Mouse (Mus musculus) c-Kit-positive CD71-negative TER-119-negative erythroid progenitor cells, embryonic 14.5 days (primary cell): Measurements from ENCODE around the gene Sufu.
A peak's percentile ranks its signal among the peaks of the same experiment; 100 is the strongest.

Experiments used
- DNase-seq: peaks from one replicate; pipeline ENCODE4 v3.0.0-alpha.2; 2013; ENCODE audit warnings: low read depth

The Sufu gene

DNA sequence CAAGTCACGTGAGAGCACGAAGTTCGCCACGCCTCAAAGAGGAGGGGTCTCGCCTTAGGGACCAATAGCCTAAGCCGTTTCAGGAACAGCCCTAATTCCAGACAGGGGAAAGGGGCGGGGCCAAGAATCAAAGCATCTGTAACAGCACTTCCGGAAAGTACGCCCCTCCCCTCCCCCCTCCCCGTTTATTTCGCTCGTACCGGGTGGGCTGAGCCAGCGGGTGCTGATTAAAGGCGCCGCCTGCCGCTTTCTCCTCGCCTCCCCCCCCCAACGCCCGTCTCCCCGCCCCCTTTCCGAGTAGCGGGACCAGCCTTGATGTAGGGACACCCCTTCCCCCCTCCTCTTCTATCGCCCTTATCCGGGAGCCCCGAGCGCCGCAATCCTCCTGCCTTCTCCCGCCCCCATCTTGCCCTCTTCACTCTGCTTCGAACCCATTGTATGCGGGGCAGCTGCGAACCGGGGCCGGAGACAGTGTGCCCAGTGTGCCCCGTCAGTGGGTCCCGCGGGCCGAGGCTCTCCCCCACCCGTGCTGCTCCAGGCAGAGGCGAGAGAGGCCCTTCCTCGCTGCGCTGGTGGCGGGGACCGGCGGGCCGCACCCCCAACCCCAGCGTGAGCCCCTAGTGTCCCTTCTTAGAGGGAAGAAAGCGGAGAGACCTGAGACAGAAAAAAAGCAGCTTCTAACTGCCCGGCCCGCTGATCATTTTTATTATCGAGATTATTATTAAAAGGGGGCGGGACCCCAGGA is 103.3 kb downstream of the Sufu start:
- peak; percentile 100 for DNase-seq

DNA sequence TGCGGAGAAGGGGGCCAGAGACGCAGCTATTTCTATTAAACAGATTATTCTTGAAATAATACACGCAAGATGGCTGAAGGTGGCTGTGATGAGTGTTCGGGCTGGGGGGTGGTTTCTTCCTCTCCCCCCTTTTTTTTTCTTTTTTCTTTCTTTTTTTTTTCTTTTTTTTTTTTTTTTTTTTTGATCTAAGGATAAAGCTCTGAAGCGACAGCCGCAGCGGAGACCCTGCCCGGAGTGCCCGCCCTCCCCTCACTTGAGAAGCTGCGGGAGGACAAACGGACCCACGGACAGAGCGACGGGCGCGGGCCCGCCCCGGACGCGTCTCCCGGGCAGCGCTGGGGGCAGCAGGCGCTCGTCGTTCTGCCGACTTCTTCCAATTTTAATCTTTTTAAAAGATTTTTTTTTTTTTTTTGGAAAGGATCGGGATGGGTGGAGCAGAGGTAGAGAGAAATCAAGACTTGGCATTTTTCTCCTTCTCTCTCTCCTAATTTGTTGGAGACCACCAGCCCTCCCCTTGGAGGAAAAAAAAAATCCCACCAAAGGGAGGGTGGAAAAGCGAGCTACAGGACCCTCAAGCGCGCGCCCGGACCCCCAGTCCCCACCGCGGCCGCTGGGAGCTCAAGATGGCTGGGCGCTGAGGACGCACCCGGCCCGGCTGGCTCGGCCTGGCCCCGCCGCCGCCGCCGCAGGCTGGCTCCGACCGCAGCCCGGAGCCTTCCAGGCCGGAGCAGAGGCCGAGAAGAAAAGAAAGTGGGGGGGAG is 104.1 kb downstream of the Sufu start:
- no peak for DNase-seq

DNA sequence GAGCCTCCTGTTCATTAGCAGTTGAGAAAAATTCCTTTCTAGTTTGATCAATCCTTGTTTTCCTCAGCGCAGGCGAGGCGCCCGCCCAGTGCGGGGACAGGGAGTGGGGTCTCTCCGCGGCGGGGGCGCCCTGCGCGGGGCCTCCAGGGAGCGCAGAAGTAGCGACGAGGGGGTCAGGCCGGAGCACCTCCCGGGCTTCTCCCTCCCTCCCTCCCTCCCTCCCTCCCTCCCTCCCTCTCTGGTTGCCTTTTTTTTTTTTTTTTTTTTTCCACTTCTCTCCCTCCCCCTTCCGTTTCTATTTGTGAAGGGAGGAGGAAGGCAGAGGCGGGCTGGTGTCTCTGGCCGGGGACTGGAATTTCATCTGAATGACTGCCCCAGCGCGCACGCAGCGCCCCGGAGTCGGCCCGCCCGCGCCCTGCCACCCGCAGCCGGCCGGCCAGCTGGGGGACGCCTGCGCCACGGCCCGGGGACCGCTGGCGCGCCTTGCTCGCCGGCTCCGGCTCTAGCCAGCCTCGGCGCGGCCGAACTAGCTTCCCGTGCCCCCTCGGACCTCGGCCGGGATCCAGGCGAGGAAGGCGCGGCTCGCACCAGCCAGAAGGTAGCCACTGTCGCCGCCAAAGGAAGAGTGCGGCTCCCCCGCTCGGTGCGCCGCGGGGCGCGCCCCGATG is 104.8 kb downstream of the Sufu start, which contains the start of gene Trim8:
Trim8 (plus strand) TSS at position 302 of the 668 bp plus-strand sequence.
- no peak for DNase-seq

DNA sequence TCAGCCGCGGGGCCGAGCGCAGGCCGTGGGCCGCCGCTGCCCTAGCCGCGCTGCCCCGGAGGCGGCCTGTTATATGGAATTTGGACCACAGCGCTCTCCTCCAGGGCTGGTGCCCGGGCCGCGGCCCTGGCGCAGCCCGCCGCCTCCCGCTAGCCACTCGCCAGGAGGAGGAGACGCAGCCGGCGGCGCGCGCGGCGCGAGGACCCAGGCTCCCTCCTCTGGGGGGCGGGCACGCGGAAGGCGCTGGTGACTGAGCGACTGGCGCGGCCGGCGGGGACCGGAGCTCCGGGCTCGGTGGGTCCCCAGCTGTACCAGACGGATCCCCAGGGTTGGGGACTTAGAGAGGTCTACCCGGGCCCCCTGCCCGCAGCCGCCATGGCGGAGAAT is 105.4 kb downstream of the Sufu start:
- DNase-seq = no peak

DNA sequence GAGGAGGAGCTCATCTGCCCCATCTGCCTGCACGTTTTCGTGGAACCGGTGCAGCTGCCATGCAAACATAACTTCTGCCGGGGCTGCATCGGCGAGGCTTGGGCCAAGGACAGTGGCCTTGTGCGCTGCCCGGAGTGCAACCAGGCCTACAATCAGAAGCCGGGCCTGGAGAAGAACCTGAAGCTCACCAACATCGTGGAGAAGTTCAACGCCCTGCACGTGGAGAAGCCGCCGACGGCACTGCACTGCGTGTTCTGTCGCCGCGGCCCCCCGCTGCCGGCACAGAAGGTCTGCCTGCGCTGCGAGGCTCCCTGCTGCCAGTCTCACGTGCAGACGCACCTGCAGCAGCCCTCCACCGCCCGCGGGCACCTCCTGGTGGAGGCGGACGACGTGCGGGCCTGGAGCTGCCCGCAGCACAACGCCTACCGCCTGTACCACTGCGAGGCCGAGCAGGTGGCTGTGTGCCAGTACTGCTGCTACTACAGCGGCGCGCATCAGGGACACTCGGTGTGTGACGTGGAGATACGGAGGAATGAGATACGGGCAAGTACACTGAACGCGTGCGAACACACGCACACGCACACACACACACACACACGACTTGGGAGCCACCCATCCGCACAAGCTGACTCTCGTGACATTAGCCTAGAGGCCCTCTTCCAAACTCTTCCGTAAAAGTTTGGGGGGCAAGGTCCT is 105.9 kb downstream of the Sufu start:
- DNase-seq = no peak

DNA sequence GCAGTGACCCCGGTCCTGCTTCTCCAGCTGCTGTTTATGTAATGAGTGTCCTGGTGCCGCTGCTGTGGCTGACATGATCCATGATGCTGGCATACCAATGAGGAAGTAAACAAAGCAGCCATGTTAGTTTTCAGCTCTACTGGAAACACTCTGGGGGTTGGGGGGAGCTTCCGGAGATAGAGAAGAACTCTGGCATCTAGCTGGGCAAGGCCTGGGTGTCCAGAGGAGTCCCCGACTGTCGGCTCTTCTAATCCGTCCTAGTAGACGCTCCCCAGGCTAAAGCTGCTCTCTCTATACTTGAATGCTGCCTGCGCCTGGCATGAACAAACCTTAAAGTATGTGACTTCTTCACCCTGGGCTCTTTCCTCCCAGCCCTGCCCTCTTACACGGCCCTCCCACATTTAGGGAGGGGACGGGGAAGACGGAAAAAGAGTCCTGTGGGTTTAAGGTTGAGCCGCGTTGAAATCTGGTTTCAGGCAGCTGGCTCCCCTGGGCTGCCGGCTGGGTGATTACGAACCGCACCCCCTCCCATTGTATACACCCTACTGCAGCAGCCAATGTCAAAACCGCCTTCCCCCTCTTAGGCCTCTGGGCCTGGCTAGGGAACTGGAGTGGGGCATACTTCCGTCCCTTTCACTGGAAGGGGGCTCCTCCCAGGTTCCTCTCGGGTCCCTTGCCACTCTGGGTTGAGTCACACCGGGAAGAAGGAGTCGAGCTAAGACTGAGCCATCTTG is 106.8 kb downstream of the Sufu start:
- DNase-seq = peak; percentile 82

DNA sequence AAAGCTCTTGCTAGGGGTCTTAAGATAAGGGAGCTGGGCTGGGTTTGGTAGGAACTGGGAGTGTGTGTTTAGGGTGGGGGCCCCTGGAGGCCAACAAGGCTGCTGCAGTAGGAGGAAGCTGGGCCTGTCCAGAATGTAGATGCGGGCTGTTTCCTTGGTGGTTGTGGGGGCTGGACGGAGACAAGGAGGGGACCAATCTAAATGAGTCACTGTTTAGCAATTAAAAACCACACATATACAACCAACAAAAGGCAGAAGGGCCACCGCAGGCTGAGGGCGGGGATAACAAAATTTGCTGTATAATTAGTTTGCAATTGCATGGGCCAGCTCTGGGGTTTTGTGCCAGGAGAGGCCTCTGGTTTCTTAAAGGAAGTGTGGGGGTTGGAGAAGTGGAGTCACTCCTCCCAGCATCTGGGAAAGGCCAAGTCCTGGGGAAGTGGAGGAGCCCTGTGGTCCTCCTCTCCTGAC is 107.4 kb downstream of the Sufu start:
- DNase-seq = no peak

DNA sequence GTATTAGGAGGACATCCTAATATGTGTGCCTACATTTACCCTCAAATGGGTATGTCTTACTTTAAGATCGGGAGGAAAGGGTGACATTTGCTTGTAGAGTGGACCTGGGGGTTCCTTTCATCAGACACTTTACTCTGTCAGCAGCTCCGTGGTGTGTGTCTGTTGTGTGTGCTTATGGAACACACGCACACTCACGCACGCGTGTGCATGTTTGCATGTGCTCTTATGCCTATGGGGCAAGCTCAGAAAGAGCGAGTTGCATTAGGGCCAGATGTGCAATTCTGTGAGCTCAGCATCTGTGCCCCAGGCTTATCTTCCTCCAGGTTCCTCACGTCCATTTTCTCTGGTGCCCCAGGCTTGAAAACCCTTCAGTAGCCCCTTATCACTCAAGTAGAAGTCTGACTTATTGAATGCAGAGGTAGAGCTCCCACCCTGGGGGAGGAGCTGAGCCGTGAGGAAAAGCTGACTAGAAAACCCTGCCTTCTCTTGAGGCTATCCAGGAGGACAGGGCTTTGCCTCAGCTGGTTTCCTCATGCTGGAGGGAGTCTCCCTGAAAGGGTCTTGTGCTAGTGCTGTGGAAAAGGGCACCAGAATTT is 108.2 kb downstream of the Sufu start:
- no peak for DNase-seq

DNA sequence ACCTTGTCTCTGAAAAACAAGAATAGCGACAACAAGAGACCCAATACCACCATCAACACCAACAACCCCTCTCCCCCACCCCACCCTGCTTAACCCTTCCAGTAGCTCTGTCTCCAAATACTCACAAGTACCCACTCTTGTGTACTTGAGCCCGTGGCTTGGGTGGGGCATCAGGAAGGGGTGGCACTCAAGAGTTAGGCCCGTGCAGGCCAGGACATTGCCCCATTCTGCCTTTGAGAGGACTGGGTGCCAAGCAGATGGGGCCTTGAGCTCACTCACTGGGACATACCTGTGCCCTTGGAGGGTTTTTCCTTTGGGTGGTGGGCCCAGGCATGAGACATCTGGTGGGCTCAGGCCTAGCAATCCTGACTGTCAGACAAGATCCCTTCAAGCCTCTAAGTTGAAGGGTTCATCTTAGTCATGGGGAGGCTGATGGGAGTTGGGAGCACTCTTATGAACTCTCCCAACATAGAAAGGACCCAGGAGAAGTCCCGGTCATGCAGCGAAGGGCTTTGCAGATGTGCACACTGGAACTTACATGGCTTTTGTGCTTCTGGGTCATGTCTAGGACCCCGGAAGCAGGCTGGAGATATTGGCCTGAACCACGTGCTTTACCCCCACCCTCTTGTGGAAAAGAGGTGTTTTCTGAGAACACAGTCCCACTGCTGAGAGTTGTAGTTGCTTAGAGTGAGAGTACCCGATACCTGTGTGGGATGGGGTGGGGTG is 109.1 kb downstream of the Sufu start:
- no peak for DNase-seq

DNA sequence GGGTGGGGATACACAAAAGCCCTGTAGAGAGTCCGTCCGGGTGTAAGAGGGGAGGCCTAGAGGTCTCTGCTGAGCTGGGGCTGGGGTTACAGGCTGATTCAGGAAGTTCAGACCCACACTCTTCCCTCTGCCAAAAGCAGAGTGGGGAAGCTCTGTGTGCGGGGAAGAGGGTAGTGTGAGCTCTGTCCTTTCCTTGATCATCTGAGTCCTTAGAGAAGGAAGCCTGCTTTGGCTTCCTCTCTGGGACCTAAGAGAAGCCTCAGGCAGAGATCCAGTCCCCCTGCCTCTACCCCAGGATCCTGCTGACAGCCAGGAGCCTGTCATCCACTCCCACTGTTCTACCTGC is 109.6 kb downstream of the Sufu start:
- DNase-seq = no peak

DNA sequence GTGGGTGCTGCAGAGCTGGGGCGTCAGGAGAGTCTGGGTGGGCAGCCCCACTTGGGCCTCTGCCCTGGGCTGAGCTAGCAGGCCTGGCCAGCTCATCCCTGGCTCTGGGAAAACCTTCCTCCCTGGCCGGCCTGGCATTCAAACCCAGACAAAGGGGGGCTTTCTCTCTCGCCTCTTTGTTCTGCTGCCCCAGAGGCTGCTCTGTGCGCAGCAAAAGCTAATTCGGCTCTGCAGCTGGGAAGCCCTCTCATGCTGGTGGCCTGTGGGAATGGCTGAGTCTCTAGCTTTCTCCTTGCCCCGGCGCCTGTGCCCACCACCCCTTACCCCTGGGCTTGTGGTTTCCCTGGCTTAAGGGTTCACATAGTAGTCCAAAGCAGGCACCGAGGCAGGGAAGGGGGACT is 110.5 kb downstream of the Sufu start:
- no peak for DNase-seq

DNA sequence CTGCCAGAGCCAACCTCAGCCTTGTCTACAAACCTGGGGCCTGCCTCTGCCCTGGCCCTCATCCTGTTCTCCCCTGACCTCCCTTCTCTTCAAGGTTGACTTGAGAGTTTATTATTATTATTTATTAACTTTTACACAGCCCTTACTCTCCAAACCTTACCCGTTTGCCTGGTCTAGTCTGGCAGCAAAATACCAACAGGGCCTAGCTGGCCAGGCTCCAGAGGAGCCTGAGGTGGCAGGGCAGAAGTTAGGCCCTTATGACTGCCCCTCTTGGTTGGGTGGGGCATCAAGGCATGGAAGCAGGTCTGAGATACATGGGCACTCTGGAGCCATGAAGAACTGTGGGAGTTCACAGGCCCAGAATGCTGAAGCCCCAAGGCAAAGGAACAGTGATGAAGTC is 111.1 kb downstream of the Sufu start:
- no peak for DNase-seq

DNA sequence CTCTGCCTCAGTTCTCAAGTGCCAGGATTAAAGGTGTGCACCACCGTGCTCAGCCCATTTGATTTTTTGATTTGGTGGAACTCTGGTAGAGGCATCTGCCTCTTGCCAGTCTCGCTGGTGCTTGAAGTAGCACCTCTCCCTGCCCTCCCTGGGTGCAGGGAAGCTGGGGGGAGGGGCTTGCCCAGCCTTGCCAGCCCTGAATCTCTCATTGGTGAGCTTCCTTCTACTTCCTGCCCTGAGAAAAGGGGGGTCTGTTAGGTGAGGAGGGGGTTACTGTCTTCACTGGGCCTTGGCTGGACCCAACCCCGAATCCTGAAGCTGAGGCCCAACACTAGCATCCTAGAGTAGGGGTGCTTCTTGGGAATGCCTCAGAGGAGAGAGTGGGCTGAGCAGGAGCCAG is 112.0 kb downstream of the Sufu start:
- DNase-seq = no peak

DNA sequence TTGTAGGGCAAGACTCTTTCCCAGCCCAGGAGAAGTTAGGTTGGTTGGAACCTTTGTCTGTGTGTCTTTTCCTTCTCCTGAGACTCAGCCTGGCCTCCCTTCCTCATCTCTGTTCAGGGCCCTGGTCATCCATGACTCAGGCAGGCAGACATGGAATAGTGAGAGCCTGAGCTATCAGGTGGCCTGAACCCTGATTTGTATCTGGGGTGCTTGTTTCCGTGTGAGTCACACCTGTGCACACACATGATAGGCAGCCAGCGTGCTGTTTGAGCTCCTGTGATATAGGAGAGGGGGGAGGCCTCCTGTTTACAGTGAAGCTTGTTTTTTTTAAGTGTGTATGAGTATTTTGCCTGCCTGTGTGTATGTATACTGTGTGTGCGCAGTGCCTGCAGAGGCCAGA is 112.5 kb downstream of the Sufu start:
- DNase-seq = no peak

DNA sequence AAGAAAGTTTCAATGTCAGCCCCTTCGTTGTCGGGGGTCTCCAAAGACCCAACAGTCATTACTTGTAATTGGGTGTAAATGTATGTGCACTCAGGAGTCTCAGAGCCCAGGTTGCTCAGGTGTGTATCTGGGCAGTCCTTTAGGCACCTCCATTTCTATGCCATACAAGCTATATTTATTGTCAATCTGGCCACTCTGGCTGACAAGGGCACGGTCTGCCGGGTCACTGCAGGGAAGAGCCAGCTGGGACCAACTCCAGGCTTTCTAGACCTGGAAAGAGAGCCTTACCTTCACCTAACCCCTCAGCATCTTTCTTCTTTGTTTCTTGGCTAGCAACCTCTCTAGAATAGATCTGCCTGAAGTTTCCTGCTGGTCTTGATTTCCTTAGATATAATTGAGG is 113.0 kb downstream of the Sufu start:
- no peak for DNase-seq

DNA sequence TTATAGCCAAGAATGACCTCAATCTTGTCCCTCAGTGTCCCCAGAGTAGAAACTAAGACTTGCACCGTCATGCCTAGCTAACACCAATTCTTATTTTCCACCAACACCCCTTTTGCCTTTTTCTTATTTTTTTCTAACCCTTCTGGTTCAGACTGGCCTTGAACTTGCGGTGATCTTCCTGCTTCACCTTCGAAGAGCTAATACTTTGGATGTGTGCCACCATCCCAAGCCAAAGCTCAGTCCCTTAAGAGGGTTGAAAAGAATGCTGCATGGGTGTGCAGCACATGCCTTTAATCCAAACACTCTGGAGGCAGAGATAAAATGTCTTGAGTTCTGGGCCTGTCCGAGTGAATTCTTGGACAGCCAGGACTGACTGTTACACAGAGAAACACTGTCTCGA is 113.7 kb downstream of the Sufu start:
- no peak for DNase-seq

DNA sequence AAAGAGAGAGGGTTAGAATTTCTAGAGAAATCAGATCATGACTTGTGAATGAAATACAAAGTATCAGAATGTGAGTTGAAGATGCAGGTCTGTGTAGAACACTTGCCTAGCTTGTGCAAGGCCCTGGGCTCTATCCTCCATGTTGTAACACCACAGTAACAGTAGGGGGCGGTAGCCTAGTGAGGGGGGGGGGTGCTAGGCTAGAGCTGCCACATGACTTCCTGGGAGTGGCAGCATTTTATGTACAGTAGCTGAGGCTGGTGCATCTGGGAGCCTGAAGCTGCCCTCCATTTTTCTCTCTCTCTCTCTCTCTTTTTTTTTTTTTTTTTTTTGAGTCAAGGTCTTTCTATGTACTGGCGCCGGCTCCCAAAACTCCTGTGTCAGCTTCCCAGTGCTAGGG is 114.1 kb downstream of the Sufu start:
- DNase-seq = no peak

DNA sequence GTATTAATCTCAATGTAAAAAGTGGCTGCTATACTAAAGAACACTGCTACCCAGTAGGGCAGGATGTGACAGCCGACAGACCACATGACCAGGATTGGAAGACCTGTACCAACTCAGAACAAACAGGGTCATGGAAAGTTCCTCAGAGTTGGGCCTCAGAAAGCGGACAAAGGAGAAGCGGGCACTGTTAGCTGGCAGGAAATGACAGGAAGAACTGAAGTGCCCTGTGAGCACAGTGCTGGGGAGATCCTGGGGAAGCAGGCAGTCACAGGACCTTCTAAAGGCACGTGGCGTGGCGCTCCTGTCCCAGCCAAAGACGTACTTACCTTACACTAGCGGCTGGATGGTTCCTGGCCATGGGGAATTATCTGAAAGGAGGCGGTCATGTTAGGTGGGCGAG is 114.6 kb downstream of the Sufu start:
- DNase-seq = no peak

DNA sequence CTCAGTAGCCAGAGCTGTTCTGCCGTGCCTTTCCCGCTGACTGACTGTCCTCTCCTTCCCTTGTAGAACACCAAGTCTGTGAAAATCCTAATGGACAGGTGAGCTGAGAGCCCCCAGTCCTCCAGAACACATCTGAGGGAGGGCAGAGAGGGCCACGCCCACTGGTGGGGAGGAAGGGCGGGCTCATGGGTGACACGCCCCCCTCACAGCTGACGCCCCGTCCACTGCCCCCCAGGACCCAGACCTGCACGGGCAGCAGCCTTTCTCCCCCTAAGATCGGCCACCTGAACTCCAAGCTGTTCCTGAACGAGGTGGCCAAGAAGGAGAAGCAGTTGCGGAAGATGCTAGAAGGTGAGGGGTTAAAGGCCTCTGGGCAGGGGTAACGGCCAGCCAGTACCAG is 117.7 kb downstream of the Sufu start:
- DNase-seq = no peak

DNA sequence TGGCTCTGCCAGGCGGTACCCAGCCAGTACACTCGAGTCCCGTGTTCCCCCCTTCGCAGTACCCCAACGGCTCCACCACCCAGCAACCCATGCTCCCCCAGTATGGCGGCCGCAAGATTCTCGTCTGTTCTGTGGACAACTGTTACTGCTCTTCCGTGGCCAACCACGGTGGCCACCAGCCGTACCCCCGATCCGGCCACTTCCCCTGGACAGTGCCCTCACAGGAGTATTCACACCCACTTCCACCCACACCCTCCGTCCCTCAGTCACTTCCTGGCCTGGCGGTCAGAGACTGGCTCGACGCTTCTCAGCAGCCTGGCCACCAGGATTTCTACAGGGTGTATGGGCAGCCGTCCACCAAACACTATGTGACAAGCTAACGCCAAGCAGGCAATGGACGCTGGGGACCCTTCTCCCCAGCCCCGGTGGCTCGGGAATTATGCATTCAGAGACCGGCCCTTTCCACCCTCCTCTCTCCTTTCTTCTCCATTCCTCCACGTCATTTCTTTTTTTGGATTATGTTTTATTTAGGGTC is 118.7 kb downstream of the Sufu start:
- DNase-seq = no peak
